Mouse (Mus musculus) C2C12 (cell line): ENCODE measurements around the gene Specc1.

ENCODE experiments used
- CTCF ChIP-seq: IDR thresholded peaks from one replicate; pipeline ENCODE4 v1.5.1; 2011; ENCODE audit not compliant: control insufficient read depth, insufficient read depth, insufficient read length
- MYOG ChIP-seq: IDR thresholded peaks from one replicate; pipeline ENCODE4 v1.6.1; 2011; ENCODE audit not compliant: control insufficient read depth, insufficient read length; ENCODE audit errors: extremely low read depth

DNA sequence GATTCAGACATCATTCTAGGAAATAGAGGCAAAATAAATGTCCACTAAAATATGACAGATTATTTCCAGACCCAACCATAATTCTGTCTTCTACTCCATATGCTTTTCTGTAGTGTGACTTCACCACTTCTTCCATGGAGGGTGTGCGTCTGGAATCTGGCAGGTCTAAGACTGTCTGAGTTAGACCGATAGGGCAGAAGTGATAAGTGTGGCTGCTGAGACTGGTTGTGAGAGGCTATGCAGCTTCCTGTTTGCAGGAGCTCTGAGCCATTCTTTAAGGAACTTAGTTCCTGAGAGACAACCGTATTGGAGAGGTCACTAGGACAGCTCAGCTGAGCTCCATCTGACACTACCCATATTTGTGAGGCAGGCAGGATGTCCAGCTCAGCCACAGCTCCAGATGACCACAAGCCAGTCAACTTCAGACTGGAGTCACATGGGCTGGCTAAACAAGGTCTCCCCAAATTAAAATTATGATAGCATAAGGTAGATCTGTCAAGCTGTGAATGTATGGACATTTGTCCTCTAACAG lies 146.9 kb downstream of the Specc1 start:
- no peak for TF ChIP-seq CTCF
- TF ChIP-seq MYOG = no peak
